Mouse (Mus musculus) spleen, adult 2 months (tissue): ENCODE data around the gene Mon1a. TPM values are rescaled to one million over a fixed set of nuclear protein-coding genes. Genes with fewer than 3 reads are reported as not detected.

Experiments used
- DNase-seq, 2 experiments: peaks; one replicate each; pipeline versions ENCODE4 v3.0.0 to v3.0.0-alpha.2; 2012 to 2021; ENCODE audit warnings: low spot score in 2 of 2, low read depth in 1 of 2
- H3K27ac ChIP-seq: fragments of 200-500 bp; 2 replicates; pipeline ENCODE4 v1.5.1; 2012; ENCODE audit warnings: low read length, inconsistent platforms; ENCODE audit not compliant: insufficient read depth
- H3K27me3 ChIP-seq: fragments of 200-500 bp; 2 replicates; pipeline ENCODE4 v1.6.1; 2012; ENCODE audit warnings: mild to moderate bottlenecking, moderate library complexity, low read length, inconsistent platforms; ENCODE audit not compliant: control insufficient read depth, insufficient read depth
- H3K36me3 ChIP-seq: fragments of 200-500 bp; 2 replicates; pipeline ENCODE4 v1.6.1; 2012; ENCODE audit warnings: mild to moderate bottlenecking, low read length, inconsistent platforms; ENCODE audit not compliant: control insufficient read depth, insufficient read depth
- H3K4me1 ChIP-seq: fragments of 200-500 bp; 2 replicates; pipeline ENCODE4 v1.6.1; 2011; ENCODE audit warnings: inconsistent platforms; ENCODE audit not compliant: control insufficient read depth, insufficient read depth, insufficient read length
- H3K4me3 ChIP-seq: fragments of 200-500 bp; 2 replicates; pipeline ENCODE4 v1.5.1; 2011; ENCODE audit warnings: mild to moderate bottlenecking, inconsistent platforms; ENCODE audit not compliant: insufficient read depth, insufficient read length; ENCODE audit errors: extremely low read depth
- CTCF ChIP-seq: fragments of 200-500 bp; IDR thresholded peaks from 2 replicates; pipeline ENCODE4 v1.5.1; 2011; ENCODE audit warnings: mild to moderate bottlenecking, inconsistent platforms; ENCODE audit not compliant: insufficient read depth, insufficient read length, insufficient replicate concordance; ENCODE audit errors: extremely low read depth
- POLR2A ChIP-seq: fragments of 200-500 bp; IDR thresholded peaks from 2 replicates; pipeline ENCODE4 v1.6.1; 2011; ENCODE audit warnings: low read depth, low read length, inconsistent platforms
- WGBS: fragments of 180-500 bp; shearing (Covaris S2); methylation state at CpG from one replicate; pipeline ENCODE4 v1.1.7; 2018; 5-methylcytosine and 5-hydroxymethylcytosine counted together
- polyA plus RNA-seq: library from polyadenylated mRNA; depleted of rRNA; stranded (reverse); fragments of >200 nt; gene quantifications from 2 replicates; pipeline ENCODE4 v1.2.3, GENCODE M21; 2012

The Mon1a gene
- polyA plus RNA-seq, 1 experiment = 23.4 TPM

DNA sequence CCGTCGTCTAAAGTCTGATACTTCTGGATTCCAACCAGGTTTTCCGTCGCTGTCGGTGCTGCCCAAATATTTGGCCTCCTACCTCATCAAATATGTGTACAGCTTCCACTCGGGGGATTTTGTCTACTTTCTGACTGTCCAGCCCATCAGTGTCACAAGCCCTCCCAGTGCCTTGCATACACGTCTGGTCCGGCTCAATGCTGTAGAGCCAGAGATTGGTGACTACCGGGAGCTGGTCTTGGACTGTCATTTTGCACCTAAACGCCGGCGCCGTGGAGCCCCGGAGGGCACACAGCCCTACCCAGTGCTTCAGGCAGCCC, 19.8 kb downstream of the Mon1a start:
- Histone ChIP-seq H3K36me3 (peaks cover under 1% of the 10 kb centered on the region; the same call in 1 of the 2 replicates), H3K27ac (no peak overlapping the region), H3K4me3 (no peak overlapping the region), H3K27me3 (no peaks in the 10 kb centered on the region), H3K4me1 (no peaks in the 10 kb centered on the region)
- no peak for DNase-seq
- WGBS = 91% methylated on average over 14 of the region's 14 CpGs
- TF ChIP-seq CTCF = no peak
- no peak for TF ChIP-seq POLR2A

DNA sequence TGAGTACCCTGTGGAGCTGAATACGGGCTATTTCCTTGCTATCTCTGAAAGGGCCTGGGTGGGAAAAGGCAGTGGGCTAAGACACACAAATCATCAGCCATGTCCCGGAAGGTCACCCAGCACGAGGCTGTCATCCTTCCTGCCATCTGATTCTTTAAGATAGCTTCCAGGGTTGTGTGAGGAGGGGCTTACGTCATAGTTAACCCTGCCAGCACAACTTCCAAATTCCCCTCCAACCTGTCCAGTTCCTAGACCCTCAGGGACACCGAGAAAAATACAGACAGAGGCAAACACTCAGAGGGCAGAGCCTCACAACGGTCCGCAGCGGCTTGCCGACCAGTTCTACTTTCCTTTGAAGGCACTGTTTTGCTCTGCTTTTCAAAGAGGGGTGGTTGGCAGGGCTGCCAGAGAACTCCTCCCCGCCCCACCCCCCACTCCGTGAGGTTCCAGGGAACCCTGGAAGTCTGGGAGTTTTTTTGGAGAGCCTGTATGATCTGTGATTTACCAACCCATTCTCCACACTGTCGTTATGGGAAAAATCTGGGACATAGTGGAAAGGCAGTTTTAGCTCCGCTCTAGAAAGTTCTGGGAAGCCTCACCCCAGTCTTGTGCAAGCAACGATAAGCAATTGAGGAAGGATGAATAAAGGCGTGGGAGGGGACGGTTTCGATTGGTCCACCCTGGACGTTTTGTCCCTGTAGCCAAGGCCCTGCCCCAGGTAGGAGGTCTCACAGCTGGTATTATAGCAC, 20.6 kb downstream of the Mon1a start:
- H3K4me1 ChIP-seq = no peaks in the 10 kb centered on the region
- H3K27me3 ChIP-seq = no peaks in the 10 kb centered on the region
- no peak overlapping the region for H3K27ac ChIP-seq
- no peaks in the 10 kb centered on the region for H3K36me3 ChIP-seq
- 70% methylated on average over 18 of the region's 18 CpGs for WGBS
- DNase-seq = no peak
- no peak overlapping the region for H3K4me3 ChIP-seq
- no peak for TF ChIP-seq POLR2A
- no peak for TF ChIP-seq CTCF

DNA sequence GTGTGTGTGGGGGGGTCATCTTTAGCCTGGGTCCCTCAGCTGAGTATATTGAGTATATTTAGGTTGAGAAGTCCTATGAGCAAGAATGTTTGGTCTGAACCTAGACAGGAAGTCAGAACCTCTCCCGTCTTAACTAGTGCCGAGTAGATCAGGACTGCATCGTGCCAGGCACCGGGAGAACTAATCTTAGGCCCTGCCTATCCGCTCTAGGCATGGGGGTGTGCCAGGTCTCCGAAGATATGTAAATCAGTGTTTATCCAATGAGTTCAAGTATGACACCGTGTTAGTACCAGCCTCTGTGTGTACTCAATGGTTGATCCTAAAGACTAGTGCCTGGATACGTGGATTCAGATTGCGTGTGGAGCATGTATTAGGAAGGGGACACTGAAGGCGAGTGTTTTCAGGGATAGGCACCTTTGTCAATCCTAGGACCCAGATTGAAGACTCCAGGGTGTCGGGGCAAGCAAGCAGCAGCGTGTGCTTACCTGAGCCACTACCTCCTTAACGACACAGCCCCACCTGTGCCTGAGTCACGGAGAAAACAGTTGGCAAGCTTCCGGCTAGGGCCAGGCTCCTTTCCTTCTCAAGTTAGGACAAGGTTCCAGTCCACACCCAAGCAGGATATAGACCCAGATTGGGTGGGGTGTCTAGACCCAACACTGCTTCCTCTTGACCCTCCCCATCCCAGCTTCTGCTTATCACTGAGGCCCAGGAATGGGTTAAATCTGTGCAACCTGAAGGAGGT, 22.2 kb downstream of the Mon1a start:
- WGBS = 85% methylated on average over 15 of the region's 15 CpGs
- H3K36me3 ChIP-seq = no peaks in the 10 kb centered on the region
- no peak overlapping the region for H3K4me3 ChIP-seq
- H3K4me1 ChIP-seq = no peaks in the 10 kb centered on the region
- TF ChIP-seq CTCF (no peak), POLR2A (no peak)
- H3K27ac ChIP-seq = no peak overlapping the region
- no peak for DNase-seq
- H3K27me3 ChIP-seq = no peaks in the 10 kb centered on the region

DNA sequence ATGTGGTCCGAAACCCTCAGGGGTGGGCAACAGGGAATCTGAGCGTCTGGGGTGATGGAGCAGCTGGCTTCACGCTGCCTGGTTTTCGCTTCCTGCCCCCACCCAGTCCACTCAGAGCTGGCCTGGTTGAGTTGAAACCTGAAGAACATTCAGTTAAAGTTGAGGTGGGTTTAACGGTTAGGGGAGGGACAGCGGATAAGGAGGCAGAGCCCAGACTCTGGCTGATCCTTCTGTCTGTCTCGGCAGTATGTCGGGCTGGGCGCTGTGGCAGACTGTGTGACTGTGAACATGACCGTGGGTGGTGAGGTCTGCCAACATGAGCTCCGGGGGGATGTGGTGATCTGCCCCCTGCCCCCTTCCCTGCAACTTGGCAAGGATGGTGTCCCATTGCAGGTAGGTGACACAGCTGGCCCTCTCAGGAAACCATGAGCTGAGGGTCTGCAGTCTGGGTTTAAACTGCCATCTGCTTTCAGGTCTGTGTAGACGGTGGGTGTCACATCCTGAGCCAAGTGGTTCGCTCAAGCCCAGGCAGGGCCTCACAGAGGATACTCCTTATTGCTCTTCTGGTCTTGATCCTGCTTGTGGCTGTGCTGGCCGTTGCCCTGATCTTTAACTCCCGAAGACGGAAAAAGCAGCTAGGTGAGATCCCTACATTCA, 26.9 kb downstream of the Mon1a start:
- 54% methylated on average over 16 of the region's 16 CpGs for WGBS
- Histone ChIP-seq H3K27me3 (no peaks in the 10 kb centered on the region), H3K27ac (no peak overlapping the region), H3K36me3 (no peaks in the 10 kb centered on the region), H3K4me3 (no peak overlapping the region), H3K4me1 (no peaks in the 10 kb centered on the region)
- DNase-seq = no peak
- no peak for TF ChIP-seq POLR2A
- no peak for TF ChIP-seq CTCF

DNA sequence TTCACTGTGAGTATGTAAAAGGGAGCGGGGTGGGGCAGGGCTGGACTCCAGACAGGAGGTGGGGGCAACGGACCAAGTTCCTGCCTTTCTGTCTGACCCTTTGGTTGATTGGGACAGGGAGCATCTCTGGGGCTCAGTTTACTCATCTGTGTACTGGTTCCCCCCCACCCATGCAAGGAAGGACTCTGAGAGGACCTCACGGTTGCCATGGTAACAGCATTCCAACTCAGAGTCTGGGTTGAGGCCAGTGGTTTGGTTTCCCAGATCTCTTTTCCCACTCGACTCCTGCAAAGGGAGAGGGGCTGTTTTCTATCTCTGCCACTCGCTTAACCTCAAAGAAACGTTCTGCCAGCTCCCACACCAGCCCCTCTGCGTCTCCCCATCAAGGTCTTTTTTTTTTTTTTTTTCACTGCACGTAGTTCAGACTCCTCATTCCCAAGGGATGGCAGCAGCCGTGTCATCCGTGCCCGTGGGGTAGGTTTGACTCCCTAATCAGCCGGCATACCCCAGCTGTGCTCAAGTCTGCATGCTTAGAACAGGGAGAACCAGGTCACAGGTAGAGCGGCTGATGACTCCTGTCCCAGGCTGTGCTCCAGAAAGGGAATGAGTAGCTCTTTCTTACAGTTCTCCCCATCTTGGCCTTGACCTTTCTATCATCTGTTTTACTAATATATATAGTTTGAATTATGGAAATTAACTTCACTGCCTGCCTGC, 30.1 kb downstream of the Mon1a start:
- H3K27me3 ChIP-seq = no peaks in the 10 kb centered on the region
- H3K4me3 ChIP-seq = no peak overlapping the region
- H3K36me3 ChIP-seq = no peaks in the 10 kb centered on the region
- H3K4me1 ChIP-seq = no peaks in the 10 kb centered on the region
- TF ChIP-seq CTCF (no peak), POLR2A (no peak)
- WGBS = 75% methylated on average over 13 of the region's 13 CpGs
- H3K27ac ChIP-seq = no peak overlapping the region
- no peak for DNase-seq

DNA sequence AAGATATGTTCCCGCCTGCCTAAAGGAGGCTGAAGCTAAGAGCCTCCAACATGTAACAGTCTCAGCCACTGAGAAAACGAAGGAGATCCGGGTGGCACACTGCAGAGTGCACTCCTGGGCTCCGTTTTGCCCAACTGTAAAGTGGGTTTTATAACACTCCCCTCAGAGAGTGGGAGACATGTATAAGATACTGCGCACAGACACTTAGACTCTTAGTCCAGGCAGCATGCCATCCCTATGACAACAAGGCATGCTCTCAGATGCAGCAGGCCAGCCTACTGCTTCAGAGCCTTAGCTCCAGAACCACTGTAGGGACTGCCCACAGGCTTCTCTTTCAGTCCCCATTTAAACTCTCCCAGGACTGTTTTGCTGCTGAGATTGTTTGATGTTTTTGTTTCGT, 30.9 kb downstream of the Mon1a start:
- H3K27me3 ChIP-seq = no peaks in the 10 kb centered on the region
- H3K27ac ChIP-seq = no peak overlapping the region
- H3K4me1 ChIP-seq = no peaks in the 10 kb centered on the region
- DNase-seq = no peak
- TF ChIP-seq CTCF (no peak), POLR2A (no peak)
- H3K36me3 ChIP-seq = no peaks in the 10 kb centered on the region
- 89% methylated on average over 6 of the region's 6 CpGs for WGBS
- no peak overlapping the region for H3K4me3 ChIP-seq
